Mouse (Mus musculus) subcutaneous adipose tissue, adult 2 months (tissue): ENCODE data around the gene Nkapl. TPM values are rescaled to one million over a fixed set of nuclear protein-coding genes. Genes with fewer than 3 reads are reported as not detected.

Source experiments
- polyA plus RNA-seq: library from polyadenylated mRNA; depleted of rRNA; stranded (reverse); fragments of >200 nt; gene quantifications from 2 replicates; pipeline ENCODE4 v1.2.3, GENCODE M21; 2012; ENCODE audit warnings: low replicate concordance; rRNA removed

Nkapl gene
- polyA plus RNA-seq, result 0.72 and 1.1 TPM in 2 replicates

DNA sequence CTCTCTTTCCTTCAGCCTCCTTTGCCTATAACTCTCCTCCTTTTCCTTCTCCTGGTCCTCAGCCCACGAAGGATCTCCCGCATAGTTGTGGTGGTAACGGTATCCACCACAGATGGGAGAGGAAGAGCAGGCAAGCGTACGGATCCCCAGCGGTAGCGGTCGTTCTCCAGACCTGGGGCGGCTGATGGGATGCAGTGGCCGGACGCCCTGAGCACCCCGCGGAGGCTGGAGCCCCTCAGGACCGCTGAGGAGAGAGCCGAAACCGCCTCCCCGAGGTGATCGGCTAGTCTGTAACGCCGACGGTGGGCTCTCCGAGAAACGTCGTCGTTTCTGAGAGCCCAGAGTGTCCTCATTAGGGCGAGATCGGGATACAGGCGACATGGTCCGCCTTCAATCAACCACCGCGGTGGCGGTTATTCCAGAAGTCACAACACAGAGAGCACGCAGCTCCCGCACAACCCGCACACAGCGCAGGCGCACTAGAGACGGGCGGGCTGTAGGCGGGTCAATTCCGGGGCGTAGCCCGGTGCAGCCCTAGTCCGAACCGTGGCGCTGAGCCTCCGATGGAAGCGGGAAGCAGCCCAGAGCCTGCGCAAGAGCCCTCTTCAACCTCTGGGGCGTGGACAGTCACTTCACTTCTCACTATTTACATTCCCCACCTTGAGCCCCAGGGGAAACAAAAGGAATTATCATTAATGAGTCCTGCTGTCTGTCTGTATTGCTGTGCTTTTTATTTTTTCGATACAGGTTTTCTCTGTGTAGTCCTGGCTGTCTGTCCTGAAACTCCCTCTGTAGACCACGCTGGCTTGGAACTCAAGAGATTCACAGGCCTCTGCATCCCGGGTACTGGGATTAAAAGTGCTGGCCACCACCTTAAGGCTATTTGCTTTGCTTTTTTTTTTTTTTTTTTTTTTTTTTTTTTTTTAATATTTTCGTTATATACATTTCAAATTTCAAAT lies at the start of gene Nkapl:
TSS of gene Nkapl (minus strand) at position 449 of the 959 bp plus-strand sequence.

GRCm38 (mm10) chr13:21501182-21501581 lies 32.9 kb upstream of the Nkapl start, which contains the start of gene Gm11273:
TSS of gene Gm11273 (minus strand) at chr13:21501418.

DNA sequence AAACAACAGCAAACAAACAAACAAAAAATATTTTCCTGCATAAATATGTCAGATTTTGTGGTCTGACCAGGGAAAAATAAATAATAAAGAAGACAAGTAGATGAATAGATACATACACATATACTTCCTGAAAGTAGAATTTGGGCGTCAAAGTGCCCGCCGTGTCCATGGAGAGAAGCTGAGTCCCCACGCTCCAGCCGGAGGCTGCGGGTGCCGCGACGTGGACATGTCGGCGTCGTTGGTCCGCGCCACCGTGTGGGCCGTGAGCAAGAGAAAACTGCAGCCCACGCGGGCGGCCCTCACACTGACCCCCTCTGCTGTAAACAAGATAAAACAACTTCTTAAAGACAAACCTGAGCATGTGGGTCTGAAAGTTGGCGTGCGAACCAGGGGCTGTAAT lies 26.8 kb upstream of the Nkapl start, which contains the start of gene AK157302:
TSS of gene AK157302 (plus strand) at position 144 of the 400 bp plus-strand sequence.

DNA sequence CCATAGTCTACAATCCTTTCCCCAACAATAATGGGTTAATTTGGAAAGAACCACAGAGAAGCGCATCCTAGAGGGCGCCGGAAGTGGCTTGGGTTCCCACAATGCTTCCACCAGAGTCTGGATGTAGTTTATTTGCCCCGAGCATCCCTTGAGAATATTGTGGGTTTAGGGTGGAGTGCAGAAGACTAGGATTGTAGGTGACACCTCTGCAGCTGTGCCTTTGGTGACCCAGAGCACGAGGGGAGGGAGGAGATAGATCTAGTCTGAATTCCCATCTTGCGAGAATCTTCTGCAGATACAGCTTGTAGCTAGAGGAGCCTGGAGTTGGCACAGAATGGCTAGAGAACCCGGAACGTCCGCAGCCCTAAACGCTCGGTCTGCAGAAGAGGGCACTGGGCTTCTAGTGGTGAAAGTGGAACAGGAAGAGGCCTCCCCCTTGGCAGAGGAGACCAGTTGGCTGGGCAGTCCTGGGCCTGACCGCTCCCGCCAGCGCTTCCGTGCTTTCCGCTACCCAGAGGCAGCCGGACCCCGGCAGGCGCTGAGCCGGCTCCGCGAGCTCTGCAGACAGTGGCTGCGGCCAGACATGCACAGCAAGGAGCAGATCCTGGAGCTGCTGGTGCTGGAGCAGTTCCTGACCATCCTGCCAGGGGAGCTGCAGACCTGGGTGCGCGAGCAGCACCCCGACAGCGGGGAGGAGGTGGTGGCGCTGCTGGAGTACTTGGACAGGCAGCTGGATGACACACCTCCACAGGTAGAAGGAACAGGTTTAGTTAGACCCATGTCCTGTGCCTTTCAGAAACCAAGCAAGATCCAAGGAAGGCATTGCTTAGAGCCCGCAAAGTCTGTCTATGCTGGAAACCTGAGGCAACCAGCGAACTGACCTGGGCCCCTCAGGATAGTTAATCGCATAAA lies 10.7 kb upstream of the Nkapl start, which contains the start of the genes Zkscan4 and Gm10065:
TSS of gene Zkscan4 (plus strand) at position 149 of the 912 bp plus-strand sequence.
TSS of gene Gm10065 (minus strand) at position 683 of the 912 bp plus-strand sequence.

GRCm38 (mm10) chr13:21453449-21453848 lies 14.9 kb downstream of the Nkapl start, which contains the start of gene Zscan26:
TSS of gene Zscan26 (minus strand) at chr13:21453730.

DNA sequence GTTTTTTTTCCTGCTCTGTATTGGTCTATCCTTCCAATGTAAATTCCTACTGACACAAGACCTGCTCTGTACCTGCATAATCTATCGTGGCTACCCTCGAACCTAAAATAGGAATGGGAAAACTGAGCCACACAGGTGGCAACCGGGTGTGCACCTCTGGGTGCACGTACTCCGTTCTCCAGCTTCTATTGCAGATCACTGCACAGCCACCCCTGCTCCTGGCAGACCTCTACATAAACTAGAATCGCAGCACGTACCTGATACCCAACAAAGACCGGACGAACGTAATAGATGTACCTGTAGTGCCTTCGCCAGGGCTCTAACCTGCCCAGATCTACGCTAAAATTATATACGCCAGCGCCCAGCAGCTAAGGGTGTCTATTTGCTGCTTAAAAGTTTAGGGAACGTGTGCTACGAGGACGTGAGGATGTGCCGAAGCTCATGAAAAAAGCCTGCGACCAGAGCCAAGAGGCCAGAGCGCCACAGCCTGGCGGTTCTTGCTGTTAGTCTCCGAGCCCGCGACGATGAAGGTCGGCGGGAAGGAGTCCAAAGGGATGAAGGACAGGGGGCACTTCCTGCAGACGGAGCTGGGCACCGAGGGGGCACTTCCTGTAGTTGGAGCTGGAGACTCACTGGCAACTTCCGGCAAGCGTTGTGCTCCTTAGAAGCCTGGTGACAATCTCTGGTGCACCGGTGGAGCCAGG lies 27.7 kb downstream of the Nkapl start, which contains the start of gene Pgbd1:
TSS of gene Pgbd1 (minus strand) at position 556 of the 704 bp plus-strand sequence.

Other genes starting within 250 kb of the Nkapl start
- 1.5 and 7.6 TPM in 2 replicates for gene Gpx5, start 175.8 kb downstream of the Nkapl start, polyA plus RNA-seq
- gene Gpx6, start 156.4 kb downstream of the Nkapl start, polyA plus RNA-seq, result not detected in 2 replicates
- not detected in 2 replicates for gene Olfr1367, start 121.6 kb downstream of the Nkapl start, polyA plus RNA-seq
- 2.0 and 2.8 TPM in 2 replicates for gene Zscan12, start 105.7 kb downstream of the Nkapl start, polyA plus RNA-seq
- 30.6 and 33.3 TPM in 2 replicates for gene Zkscan3, start 65.8 kb downstream of the Nkapl start, polyA plus RNA-seq
- gene Pgbd1, start 27.5 kb downstream of the Nkapl start, polyA plus RNA-seq, result 0.10 and 0.62 TPM in 2 replicates
- 24.0 and 27.9 TPM in 2 replicates for gene Zscan26, start 14.8 kb downstream of the Nkapl start, polyA plus RNA-seq
- 2.1 and 2.2 TPM in 2 replicates for gene Zkscan4, start 10.4 kb upstream of the Nkapl start, polyA plus RNA-seq
- gene Gm10065, start 10.9 kb upstream of the Nkapl start, polyA plus RNA-seq, result not detected in 2 replicates
- gene AK157302, start 26.7 kb upstream of the Nkapl start, polyA plus RNA-seq, result 0.24 and 0.27 TPM in 2 replicates
- gene Gm11273, start 32.9 kb upstream of the Nkapl start, polyA plus RNA-seq, result 17.1 and 26.1 TPM in 2 replicates
- 4.9 and 7.2 TPM in 2 replicates for gene Zkscan8, start 62.6 kb upstream of the Nkapl start, polyA plus RNA-seq
- not detected in 2 replicates for gene Olfr1366, start 74.3 kb upstream of the Nkapl start, polyA plus RNA-seq
- gene Olfr1535, start 91.4 kb upstream of the Nkapl start, polyA plus RNA-seq, result not detected in 2 replicates
- not detected in 2 replicates for gene Olfr1364, start 113.2 kb upstream of the Nkapl start, polyA plus RNA-seq
- not detected in 2 replicates for gene Olfr1362, start 145.5 kb upstream of the Nkapl start, polyA plus RNA-seq
- gene Olfr11, start 174.0 kb upstream of the Nkapl start, polyA plus RNA-seq, result 0.04 TPM in 1 of 2 replicates, not detected in the other
- not detected in 2 replicates for gene Olfr1361, start 194.9 kb upstream of the Nkapl start, polyA plus RNA-seq
- gene Olfr1360, start 208.9 kb upstream of the Nkapl start, polyA plus RNA-seq, result not detected in 2 replicates
- not detected in 2 replicates for gene Olfr1359, start 229.6 kb upstream of the Nkapl start, polyA plus RNA-seq
- 2.6 and 3.2 TPM in 2 replicates for gene Hist1h2bl, start 247.6 kb upstream of the Nkapl start, polyA plus RNA-seq
- gene Hist1h2ai, start 247.9 kb upstream of the Nkapl start, polyA plus RNA-seq, result 1.7 and 10.5 TPM in 2 replicates
- 2.7 and 33.5 TPM in 2 replicates for gene Hist1h3h, start 249.2 kb upstream of the Nkapl start, polyA plus RNA-seq